Mouse (Mus musculus) intestine, embryonic 15.5 days (tissue): ENCODE results near the gene Brms1. TPM values are rescaled to one million over a fixed set of nuclear protein-coding genes. Genes with fewer than 3 reads are reported as not detected.

Source experiments
- ATAC-seq: fragments of 200-750 bp; cut with Nextera tagmentation; 2 replicates; pipeline ENCODE4 v1.8.0; 2017; ENCODE audit warnings: moderate TSS enrichment, moderate library complexity
- H3K27ac ChIP-seq: fragments of 300-500 bp; sonication (generic); 2 replicates; pipeline ENCODE4 v1.5.1; 2015; ENCODE audit warnings: mild to moderate bottlenecking, inconsistent platforms
- H3K27me3 ChIP-seq: fragments of 300-500 bp; sonication (generic); replicated peaks from 2 replicates; pipeline ENCODE4 v1.6.1; 2015; ENCODE audit warnings: inconsistent platforms
- H3K36me3 ChIP-seq: fragments of 300-500 bp; sonication (generic); 2 replicates; pipeline ENCODE4 v1.6.1; 2015; ENCODE audit warnings: inconsistent platforms
- H3K4me1 ChIP-seq: fragments of 300-500 bp; sonication (generic); replicated peaks from 2 replicates; pipeline ENCODE4 v1.6.1; 2015; ENCODE audit warnings: inconsistent platforms
- H3K4me2 ChIP-seq: fragments of 300-500 bp; sonication (generic); replicated peaks from 2 replicates; pipeline ENCODE4 v1.6.1; 2015; ENCODE audit warnings: mild to moderate bottlenecking, inconsistent platforms
- H3K4me3 ChIP-seq: fragments of 300-500 bp; sonication (generic); replicated peaks from 2 replicates; pipeline ENCODE4 v1.5.1; 2015; ENCODE audit warnings: inconsistent platforms
- H3K9ac ChIP-seq: fragments of 300-500 bp; sonication (generic); 2 replicates; pipeline ENCODE4 v1.6.1; 2015; ENCODE audit warnings: inconsistent platforms
- H3K9me3 ChIP-seq: fragments of 300-500 bp; sonication (generic); 2 replicates; pipeline ENCODE4 v1.6.1; 2016; ENCODE audit warnings: inconsistent platforms
- WGBS: fragments of 180-500 bp; shearing (Covaris S2); methylation state at CpG from one replicate; pipeline ENCODE4 v1.1.7; 2015; 5-methylcytosine and 5-hydroxymethylcytosine counted together
- polyA plus RNA-seq: library from polyadenylated mRNA; unstranded; fragments of >200 nt; fragmentation: Nextera tagmentation; extraction: Ambion mirVana; gene quantifications from 2 replicates; pipeline ENCODE4 v1.2.1, GENCODE M21; 2015

Brms1 gene
- polyA plus RNA-seq, 1 experiment from 2014 or later: 37.5 TPM

DNA sequence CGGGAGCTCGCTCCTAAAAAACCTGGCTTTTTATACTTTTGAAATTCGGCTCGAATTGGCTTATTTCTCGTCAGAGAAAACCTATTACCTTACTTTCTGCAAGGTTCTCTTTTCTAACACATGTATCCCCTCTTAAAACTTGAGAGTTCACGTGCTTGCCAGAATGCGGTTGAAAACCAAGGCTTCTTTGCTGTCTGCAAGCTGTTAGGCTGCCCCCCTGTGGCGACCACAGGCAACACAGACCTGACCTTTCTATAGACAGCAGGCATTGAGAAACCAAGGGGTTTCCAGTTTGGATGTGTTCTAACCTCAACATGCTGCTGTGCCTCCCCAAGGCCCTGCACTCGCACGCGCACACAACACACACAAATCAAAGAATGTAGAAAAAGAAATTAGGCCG is 24.4 kb upstream of the Brms1 start:
- no peak overlapping the region for H3K27ac ChIP-seq
- peaks cover 8% of the 10 kb centered on the region; the same call in 1 of the 2 replicates for H3K4me1 ChIP-seq
- WGBS: 19% methylated on average over 12 of the region's 12 CpGs
- no peaks in the 10 kb centered on the region for H3K36me3 ChIP-seq
- H3K4me2 ChIP-seq: peak overlapping the region; percentile 31; the same call in 1 of the 2 replicates
- peak; percentile 59; the same call in 1 of the 2 replicates for ATAC-seq
- no peaks in the 10 kb centered on the region for H3K27me3 ChIP-seq
- no peak overlapping the region for H3K4me3 ChIP-seq
- H3K9ac ChIP-seq: no peak overlapping the region
- H3K9me3 ChIP-seq: no peaks in the 10 kb centered on the region

DNA sequence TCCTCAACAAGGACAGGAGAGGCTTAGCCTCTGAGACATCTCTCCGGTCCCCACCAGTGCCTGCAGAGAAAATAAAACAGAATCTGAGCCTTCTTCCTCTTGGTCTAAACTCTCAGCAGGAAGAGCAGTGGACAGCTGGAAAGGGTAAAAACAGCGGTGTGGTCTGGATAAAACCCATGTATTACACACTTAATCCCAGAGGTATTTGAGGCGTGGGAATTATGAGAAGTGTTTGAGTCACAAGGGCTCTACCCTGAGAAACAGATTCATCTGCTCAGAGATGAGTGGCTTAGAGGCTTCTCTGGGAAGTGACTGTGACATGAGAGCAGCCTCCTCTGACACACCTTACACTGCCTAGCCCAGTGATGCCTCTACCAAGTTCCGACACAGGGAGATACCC is 23.5 kb upstream of the Brms1 start:
- Histone ChIP-seq H3K27me3 (no peaks in the 10 kb centered on the region), H3K36me3 (no peaks in the 10 kb centered on the region), H3K4me1 (peaks cover 8% of the 10 kb centered on the region; the same call in 1 of the 2 replicates), H3K9me3 (no peaks in the 10 kb centered on the region), H3K4me2 (no peak overlapping the region), H3K27ac (no peak overlapping the region), H3K9ac (no peak overlapping the region), H3K4me3 (no peak overlapping the region)
- 80% methylated on average over 4 of the region's 4 CpGs for WGBS
- ATAC-seq: no peak

DNA sequence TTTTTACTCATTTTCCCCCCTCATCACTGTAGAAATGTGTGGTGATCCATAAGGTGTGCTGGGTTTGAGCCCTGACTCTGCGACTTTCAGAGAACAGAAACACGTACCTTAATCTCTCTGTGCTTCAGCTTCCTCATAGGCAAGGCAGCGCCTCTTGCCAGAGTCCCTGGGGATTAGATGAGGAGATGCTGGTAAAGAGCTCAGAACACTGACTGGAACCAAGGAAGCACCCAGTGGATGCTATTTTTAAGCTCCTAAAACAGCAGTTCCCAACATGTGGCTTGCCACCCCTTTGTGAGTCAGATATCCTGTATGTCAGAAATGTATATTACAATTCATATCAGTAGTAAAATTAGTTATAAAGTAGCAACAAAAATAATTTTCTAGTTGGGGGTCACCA is 23.0 kb upstream of the Brms1 start:
- Histone ChIP-seq H3K9ac (no peak overlapping the region), H3K4me2 (no peak overlapping the region), H3K27me3 (no peaks in the 10 kb centered on the region), H3K4me3 (no peak overlapping the region), H3K36me3 (no peaks in the 10 kb centered on the region), H3K27ac (no peak overlapping the region), H3K4me1 (peaks cover 8% of the 10 kb centered on the region; the same call in 1 of the 2 replicates), H3K9me3 (no peaks in the 10 kb centered on the region)
- ATAC-seq: no peak
- 87% methylated on average over 3 of the region's 3 CpGs for WGBS

DNA sequence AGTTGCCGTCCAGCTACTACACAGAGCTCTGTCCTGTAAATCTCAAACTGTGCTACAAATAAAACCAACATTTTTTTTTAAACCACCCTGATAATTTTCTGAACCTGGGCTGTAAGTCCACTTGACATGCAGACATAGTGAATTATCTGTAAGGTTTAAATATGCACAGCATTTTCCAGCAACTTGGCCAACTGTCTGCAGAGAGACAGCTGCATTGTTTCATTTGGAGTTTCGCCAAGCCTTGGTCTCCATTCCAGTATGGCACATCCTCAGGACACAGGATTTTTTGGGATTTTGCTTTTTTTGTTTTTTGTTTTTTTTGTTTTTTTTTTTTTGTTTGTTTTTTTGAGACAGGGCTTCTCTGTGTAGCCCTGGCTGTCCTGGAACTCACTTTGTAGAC is 19.7 kb upstream of the Brms1 start:
- no peaks in the 10 kb centered on the region for H3K27me3 ChIP-seq
- H3K36me3 ChIP-seq: no peaks in the 10 kb centered on the region
- H3K9me3 ChIP-seq: no peaks in the 10 kb centered on the region
- no peak overlapping the region for H3K4me3 ChIP-seq
- H3K27ac ChIP-seq: no peak overlapping the region
- peaks cover 6% of the 10 kb centered on the region; the same call in 1 of the 2 replicates for H3K4me1 ChIP-seq
- no peak overlapping the region for H3K4me2 ChIP-seq
- H3K9ac ChIP-seq: no peak overlapping the region
- WGBS: 87% methylated on average over 2 of the region's 2 CpGs
- no peak for ATAC-seq

DNA sequence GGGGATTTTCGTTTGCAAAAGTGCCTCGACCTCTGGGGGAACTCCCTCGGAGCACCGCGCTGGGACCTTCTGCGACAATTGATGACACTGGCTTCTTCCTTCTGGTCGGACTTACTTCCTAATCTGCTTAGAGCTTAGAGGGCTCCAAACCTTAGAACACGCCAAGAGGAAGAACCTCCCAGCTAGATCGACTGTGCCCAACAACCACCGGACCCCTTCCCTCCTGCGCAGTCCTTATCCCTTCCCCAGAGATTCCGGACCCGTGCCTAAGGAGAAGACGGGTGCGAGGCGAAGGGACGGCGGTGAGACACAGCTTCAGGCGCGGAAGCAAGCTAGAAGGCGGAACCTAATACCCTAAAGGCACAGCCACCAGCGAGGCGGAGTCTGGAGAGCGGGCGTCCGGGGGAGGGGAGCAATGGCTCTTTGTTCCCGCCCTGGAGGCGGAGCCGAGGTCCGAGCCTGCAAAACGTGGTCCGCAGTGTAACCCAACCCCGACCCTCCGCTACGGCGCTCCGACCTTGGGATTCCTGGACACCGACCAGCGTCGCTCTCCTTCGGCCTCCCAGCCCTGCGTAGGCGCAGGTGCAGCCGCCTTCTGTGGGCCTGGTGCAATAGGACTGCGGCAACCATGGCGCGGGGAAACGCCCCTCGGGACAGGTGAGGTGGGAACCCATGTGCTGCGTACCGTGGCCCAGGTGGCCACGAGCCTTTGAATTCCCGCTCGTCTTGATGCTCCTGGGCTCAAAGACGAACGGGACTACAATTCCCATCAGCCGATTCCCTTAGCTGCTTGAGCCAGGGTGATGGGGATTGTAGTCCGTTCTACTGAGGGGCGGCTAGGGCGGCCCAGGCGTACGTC is 17.3 kb upstream of the Brms1 start, which contains the start of gene Slc29a2:
Slc29a2 (plus strand) TSS at position 240 of the 859 bp plus-strand sequence.
- Histone ChIP-seq H3K27ac (peak within 1 kb of the TSS; percentile 80), H3K4me2 (peak within 1 kb of the TSS; percentile 96), H3K9me3 (no peaks in the 10 kb centered on the region), H3K36me3 (peaks cover 2% of the 10 kb centered on the region; the same call in 1 of the 2 replicates), H3K27me3 (no peaks in the 10 kb centered on the region), H3K4me1 (0 out of 2 replicates have a peak, but pooled peaks cover 2% of the 10 kb centered on the region), H3K9ac (peak within 1 kb of the TSS; percentile 70), H3K4me3 (peak within 1 kb of the TSS; percentile 72)
- ATAC-seq: peak; percentile 99
- under 1% methylated on average over 62 of the region's 62 CpGs for WGBS

DNA sequence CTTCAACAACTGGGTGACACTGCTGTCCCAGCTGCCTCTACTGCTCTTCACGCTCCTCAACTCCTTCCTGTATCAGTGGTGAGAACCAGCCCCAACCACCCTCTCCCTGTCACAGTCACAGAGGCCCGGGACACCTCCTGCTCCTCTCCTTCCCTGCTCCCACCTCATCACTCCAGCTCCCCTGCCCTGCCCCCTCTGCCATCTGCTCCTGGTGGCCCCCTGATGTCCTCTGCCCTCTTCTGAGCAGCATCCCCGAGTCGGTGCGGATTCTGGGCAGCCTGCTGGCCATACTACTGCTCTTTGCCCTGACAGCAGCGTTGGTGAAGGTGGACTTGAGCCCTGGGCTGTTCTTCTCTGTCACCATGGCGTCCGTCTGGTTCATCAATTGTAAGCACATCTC is 15.0 kb upstream of the Brms1 start:
- H3K4me1 ChIP-seq: 0 out of 2 replicates have a peak, but pooled peaks cover 2% of the 10 kb centered on the region
- ATAC-seq: no peak
- H3K27ac ChIP-seq: no peak overlapping the region
- no peak overlapping the region for H3K4me2 ChIP-seq
- H3K9me3 ChIP-seq: no peaks in the 10 kb centered on the region
- no peak overlapping the region for H3K4me3 ChIP-seq
- H3K27me3 ChIP-seq: no peaks in the 10 kb centered on the region
- peaks cover 8% of the 10 kb centered on the region for H3K36me3 ChIP-seq
- WGBS: 90% methylated on average over 8 of the region's 8 CpGs
- H3K9ac ChIP-seq: no peak overlapping the region

DNA sequence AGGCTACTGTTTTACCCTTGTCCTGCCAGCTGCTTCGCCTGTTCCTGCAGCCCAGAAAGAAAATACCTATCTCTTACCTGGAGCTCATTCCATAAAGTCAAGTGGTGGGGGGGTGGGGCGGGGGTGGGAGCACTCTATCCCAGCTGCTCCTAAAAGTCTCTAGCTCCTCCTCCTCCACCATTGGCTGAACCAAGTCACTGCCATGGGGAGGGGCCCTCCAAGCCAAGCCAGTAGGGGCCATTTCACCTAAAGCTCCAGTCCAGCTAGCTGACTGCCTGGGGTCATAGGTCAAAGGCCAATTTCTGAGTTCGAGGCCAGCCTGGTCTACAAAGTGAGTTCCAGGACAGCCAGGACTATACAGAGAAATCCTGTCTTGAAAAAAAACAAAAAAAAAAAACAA is 8.5 kb upstream of the Brms1 start:
- Histone ChIP-seq H3K36me3 (peaks cover 6% of the 10 kb centered on the region), H3K27ac (no peak overlapping the region), H3K4me2 (no peak overlapping the region), H3K27me3 (no peaks in the 10 kb centered on the region), H3K9me3 (no peaks in the 10 kb centered on the region), H3K4me1 (peaks cover 3% of the 10 kb centered on the region; the same call in 1 of the 2 replicates), H3K9ac (no peak overlapping the region), H3K4me3 (no peak overlapping the region)
- no peak for ATAC-seq
- WGBS: 80% methylated on average over 3 of the region's 3 CpGs

DNA sequence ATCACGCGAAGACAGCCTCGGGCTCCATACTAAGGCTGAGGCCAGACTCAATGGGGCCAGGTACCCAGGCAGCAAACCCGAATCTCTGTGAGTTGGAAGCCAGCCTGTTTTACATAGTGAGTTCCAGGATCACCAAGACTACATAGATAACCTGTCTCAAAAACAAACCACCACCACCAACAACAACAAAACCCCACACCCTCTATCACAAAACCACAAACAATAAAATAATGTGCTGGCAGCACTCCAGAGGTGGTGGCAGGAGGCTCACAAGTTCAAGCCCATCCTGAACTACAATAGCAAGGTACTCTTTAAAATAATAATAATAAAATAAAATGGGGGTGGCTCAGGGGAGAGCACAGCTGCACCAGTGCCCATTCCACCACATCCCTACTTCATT is 4.6 kb upstream of the Brms1 start:
- Histone ChIP-seq H3K27ac (no peak overlapping the region), H3K9me3 (no peaks in the 10 kb centered on the region), H3K4me2 (no peak overlapping the region), H3K4me1 (peaks cover 20% of the 10 kb centered on the region), H3K9ac (no peak overlapping the region), H3K36me3 (no peaks in the 10 kb centered on the region), H3K27me3 (no peaks in the 10 kb centered on the region), H3K4me3 (no peak overlapping the region)
- WGBS: 84% methylated on average over 4 of the region's 4 CpGs
- no peak for ATAC-seq

DNA sequence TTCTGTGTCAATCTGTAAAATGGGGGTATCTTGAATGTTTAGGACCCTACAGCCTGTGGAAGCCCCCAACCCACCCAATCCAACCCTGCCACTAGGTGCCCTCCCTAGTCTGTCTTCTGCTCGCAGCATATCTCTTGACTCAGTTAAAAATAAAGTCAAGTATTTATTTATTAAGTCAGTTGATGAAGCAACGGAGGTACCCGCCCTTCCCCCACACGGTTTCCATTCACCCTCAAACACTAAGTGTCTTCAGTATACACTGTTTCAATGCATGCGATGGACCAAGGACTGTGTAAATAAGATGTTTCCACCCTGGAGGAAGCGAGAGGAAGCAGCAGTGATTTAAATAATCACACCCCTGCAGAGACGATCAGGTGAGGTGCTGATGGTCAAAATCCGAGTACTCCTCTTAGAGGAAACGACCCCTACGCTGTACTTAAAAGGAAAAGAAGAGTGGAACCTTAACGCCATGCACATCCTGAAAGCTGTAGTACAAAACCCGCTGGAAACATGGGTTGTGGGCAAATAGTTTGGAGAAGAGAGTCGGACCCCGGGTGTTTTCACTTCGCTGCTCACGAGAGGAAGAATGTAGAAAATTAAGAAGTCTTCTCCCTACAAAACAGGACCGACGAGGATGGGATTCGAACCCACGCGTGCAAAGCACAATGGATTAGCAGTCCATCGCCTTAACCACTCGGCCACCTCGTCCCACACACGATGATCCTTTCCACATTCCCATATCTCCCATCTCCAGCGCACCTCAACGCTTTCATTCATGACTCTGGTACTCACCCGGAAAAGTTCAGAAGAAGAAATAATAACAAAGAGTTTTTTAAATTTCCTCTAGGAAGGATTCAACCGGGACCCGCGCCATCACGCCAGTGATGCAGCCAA is 3.2 kb upstream of the Brms1 start:
- H3K9ac ChIP-seq: peak overlapping the region; percentile 91
- H3K27ac ChIP-seq: peak overlapping the region; percentile 65
- H3K36me3 ChIP-seq: no peaks in the 10 kb centered on the region
- H3K27me3 ChIP-seq: no peaks in the 10 kb centered on the region
- H3K9me3 ChIP-seq: no peaks in the 10 kb centered on the region
- 3% methylated on average over 32 of the region's 32 CpGs for WGBS
- H3K4me1 ChIP-seq: peaks cover 24% of the 10 kb centered on the region
- H3K4me3 ChIP-seq: peak overlapping the region; percentile 64
- H3K4me2 ChIP-seq: peak overlapping the region; percentile 94
- ATAC-seq: peak; percentile 69

DNA sequence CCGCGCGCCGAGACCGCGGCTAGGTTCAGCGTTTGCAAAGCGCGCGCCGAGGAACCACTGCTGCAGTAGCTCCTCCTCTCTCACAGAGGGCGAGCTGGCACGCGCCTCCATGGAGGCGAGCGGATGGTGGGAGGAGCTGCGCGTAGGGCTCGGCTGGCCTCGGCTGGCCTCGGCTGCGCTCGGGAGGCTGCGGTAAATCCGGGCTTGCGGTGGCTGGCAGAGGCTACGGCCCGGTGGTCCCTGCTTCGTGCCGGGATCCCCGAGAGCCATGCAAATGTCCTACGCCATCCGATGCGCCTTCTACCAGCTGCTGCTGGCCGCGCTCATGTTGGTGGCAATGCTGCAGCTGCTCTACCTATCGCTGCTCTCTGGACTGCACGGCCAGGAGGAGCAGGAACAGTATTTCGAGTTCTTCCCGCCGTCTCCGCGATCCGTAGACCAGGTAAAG is 2.4 kb upstream of the Brms1 start, which contains the start of the genes B4gat1 and AC124502.3:
B4gat1 (plus strand) TSS at position 118 of the 448 bp plus-strand sequence.
AC124502.3 (plus strand) TSS at position 183 of the 448 bp plus-strand sequence.
- peak within 1 kb of the TSS; percentile 65 for H3K27ac ChIP-seq
- peaks cover 24% of the 10 kb centered on the region for H3K4me1 ChIP-seq
- H3K9ac ChIP-seq: peak within 1 kb of the TSS; percentile 91
- peak within 1 kb of the TSS; percentile 64 for H3K4me3 ChIP-seq
- ATAC-seq: peak; percentile 93
- H3K4me2 ChIP-seq: peak within 1 kb of the TSS; percentile 94
- H3K27me3 ChIP-seq: no peaks in the 10 kb centered on the region
- no peaks in the 10 kb centered on the region for H3K9me3 ChIP-seq
- H3K36me3 ChIP-seq: no peaks in the 10 kb centered on the region
- WGBS: under 1% methylated on average over 44 of the region's 44 CpGs

DNA sequence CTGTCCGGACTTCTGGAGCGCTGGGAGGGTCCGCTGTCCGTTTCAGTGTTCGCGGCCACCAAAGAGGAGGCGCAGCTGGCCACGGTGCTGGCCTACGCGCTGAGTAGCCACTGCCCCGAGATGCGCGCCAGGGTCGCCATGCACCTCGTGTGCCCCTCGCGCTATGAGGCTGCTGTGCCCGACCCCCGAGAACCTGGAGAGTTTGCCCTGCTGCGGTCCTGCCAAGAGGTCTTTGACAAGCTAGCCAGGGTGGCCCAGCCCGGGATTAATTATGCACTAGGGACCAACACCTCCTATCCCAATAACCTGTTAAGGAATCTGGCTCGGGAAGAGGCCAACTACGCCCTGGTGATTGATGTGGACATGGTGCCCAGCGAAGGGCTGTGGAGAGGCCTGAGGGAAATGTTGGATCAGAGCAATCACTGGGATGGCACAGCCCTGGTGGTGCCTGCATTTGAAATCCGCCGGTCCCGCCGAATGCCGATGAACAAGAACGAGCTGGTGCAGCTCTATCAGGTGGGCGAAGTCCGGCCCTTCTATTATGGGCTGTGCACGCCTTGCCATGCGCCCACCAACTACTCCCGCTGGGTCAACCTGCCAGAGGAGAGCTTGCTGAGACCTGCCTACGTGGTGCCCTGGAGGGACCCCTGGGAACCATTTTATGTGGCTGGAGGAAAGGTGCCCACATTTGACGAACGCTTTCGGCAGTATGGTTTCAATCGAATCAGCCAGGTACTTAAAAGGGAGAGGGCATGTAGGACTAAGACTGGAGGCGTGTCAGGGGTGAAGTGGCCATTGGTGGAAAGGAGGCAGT is 1.6 kb upstream of the Brms1 start:
- peaks cover 24% of the 10 kb centered on the region for H3K4me1 ChIP-seq
- peak overlapping the region; percentile 64 for H3K4me3 ChIP-seq
- peak; percentile 7 for ATAC-seq
- H3K27me3 ChIP-seq: no peaks in the 10 kb centered on the region
- 11% methylated on average over 41 of the region's 41 CpGs for WGBS
- H3K9me3 ChIP-seq: no peaks in the 10 kb centered on the region
- H3K9ac ChIP-seq: peak overlapping the region; percentile 91
- no peaks in the 10 kb centered on the region for H3K36me3 ChIP-seq
- peak overlapping the region; percentile 65 for H3K27ac ChIP-seq
- peak overlapping the region; percentile 94 for H3K4me2 ChIP-seq
